Mouse (Mus musculus) bone marrow, adult 2 months (tissue): ENCODE measurements around the gene Plekhh3. TPM values are rescaled to one million over a fixed set of nuclear protein-coding genes. Genes with fewer than 3 reads are reported as not detected.

Source experiments
- H3K27ac ChIP-seq: fragments of 200-500 bp; 2 replicates; pipeline ENCODE4 v1.5.1; 2012; ENCODE audit warnings: low read depth, mild to moderate bottlenecking, control low read depth, inconsistent platforms, low read length; ENCODE audit not compliant: control insufficient read depth, poor library complexity, insufficient read depth
- H3K4me1 ChIP-seq: fragments of 200-500 bp; 2 replicates; pipeline ENCODE4 v1.6.1; 2011; ENCODE audit warnings: low read length; ENCODE audit not compliant: control insufficient read depth, insufficient read depth
- H3K4me3 ChIP-seq: fragments of 200-500 bp; replicated peaks from 2 replicates; pipeline ENCODE3; 2011; ENCODE audit warnings: mild to moderate bottlenecking, low read depth, low read length, control low read depth; ENCODE audit not compliant: control insufficient read depth
- CTCF ChIP-seq: fragments of 200-500 bp; IDR thresholded peaks from 2 replicates; pipeline ENCODE4 v1.5.1; 2011; ENCODE audit warnings: low read length, control low read depth; ENCODE audit not compliant: control insufficient read depth, insufficient read depth
- POLR2A ChIP-seq: fragments of 200-500 bp; IDR thresholded peaks from 2 replicates; pipeline ENCODE4 v1.6.1; 2011; ENCODE audit warnings: low read depth, mild to moderate bottlenecking, control low read depth, low read length, borderline replicate concordance; ENCODE audit not compliant: control insufficient read depth
- WGBS: fragments of 180-500 bp; shearing (Covaris S2); methylation state at CpG from one replicate; pipeline ENCODE4 v1.1.7; 2018; 5-methylcytosine and 5-hydroxymethylcytosine counted together
- polyA plus RNA-seq: library from polyadenylated mRNA; stranded (reverse); fragments of >200 nt; gene quantifications from 2 replicates; pipeline ENCODE4 v1.2.4, GENCODE M21; 2011; ENCODE audit warnings: low replicate concordance; ENCODE audit not compliant: missing spikeins, insufficient read depth, insufficient read length

Gene Plekhh3
- polyA plus RNA-seq, 1 experiment, result 2.1 TPM

- no peak overlapping the region for H3K27ac ChIP-seq
These were observed 16.5 kb downstream of the Plekhh3 start for GRCm38 (mm10) chr11:101154648-101155047.

GRCm38 (mm10) chr11:101152825-101153224, 18.3 kb downstream of the Plekhh3 start:
- Histone ChIP-seq H3K4me1 (no peaks in the 10 kb centered on the region), H3K27ac (no peak overlapping the region), H3K4me3 (no peak overlapping the region)
- no peak for TF ChIP-seq CTCF
- no peak for TF ChIP-seq POLR2A
- WGBS, result 63% methylated on average over 1 of the region's 1 CpGs

More at GRCm38 (mm10) chr11:101154648-101155047, 16.5 kb downstream of the Plekhh3 start:
- Histone ChIP-seq H3K4me1 (no peaks in the 10 kb centered on the region), H3K4me3 (no peak overlapping the region)
- TF ChIP-seq POLR2A, result no peak
- TF ChIP-seq CTCF, result no peak

GRCm38 (mm10) chr11:101151063-101151462, 20.1 kb downstream of the Plekhh3 start:
- Histone ChIP-seq H3K4me1 (no peaks in the 10 kb centered on the region), H3K4me3 (no peak overlapping the region), H3K27ac (no peak overlapping the region)
- TF ChIP-seq POLR2A (no peak), CTCF (no peak)
- WGBS, result 62% methylated on average over 2 of the region's 2 CpGs

GRCm38 (mm10) chr11:101149178-101150105, 21.7 kb downstream of the Plekhh3 start:
- WGBS, result 47% methylated on average over 9 of the region's 9 CpGs

GRCm38 (mm10) chr11:101148751-101149150, 22.4 kb downstream of the Plekhh3 start:
- TF ChIP-seq CTCF, result no peak
- no peak for TF ChIP-seq POLR2A
- H3K4me3 ChIP-seq, result no peak overlapping the region
- 78% methylated on average over 10 of the region's 10 CpGs for WGBS
- no peak overlapping the region for H3K27ac ChIP-seq
- no peaks in the 10 kb centered on the region; the same call in 1 of the 2 replicates for H3K4me1 ChIP-seq

More at GRCm38 (mm10) chr11:101149178-101150105, 21.7 kb downstream of the Plekhh3 start:
- no peak for TF ChIP-seq CTCF
- no peak for TF ChIP-seq POLR2A
- Histone ChIP-seq H3K4me1 (no peaks in the 10 kb centered on the region; the same call in 1 of the 2 replicates), H3K4me3 (no peak overlapping the region), H3K27ac (no peak overlapping the region)

GRCm38 (mm10) chr11:101146377-101146776, 24.8 kb downstream of the Plekhh3 start:
- H3K27ac ChIP-seq, result no peak overlapping the region
- no peaks in the 10 kb centered on the region; the same call in 1 of the 2 replicates for H3K4me1 ChIP-seq
- TF ChIP-seq CTCF (no peak), POLR2A (no peak)
- 78% methylated on average over 10 of the region's 10 CpGs for WGBS
- no peak overlapping the region for H3K4me3 ChIP-seq

GRCm38 (mm10) chr11:101143338-101144225, 27.6 kb downstream of the Plekhh3 start:
- WGBS, result 13% methylated on average over 18 of the region's 19 CpGs
- H3K4me3 ChIP-seq, result peak overlapping the region; percentile 72
- peak overlapping the region; percentile 59; the same call in 1 of the 2 replicates for H3K27ac ChIP-seq
- H3K4me1 ChIP-seq, result no peaks in the 10 kb centered on the region; the same call in 1 of the 2 replicates
- TF ChIP-seq CTCF, result no peak
- TF ChIP-seq POLR2A, result no peak
